Mouse (Mus musculus): ENCODE data around the gene Igsf11.

DNA sequence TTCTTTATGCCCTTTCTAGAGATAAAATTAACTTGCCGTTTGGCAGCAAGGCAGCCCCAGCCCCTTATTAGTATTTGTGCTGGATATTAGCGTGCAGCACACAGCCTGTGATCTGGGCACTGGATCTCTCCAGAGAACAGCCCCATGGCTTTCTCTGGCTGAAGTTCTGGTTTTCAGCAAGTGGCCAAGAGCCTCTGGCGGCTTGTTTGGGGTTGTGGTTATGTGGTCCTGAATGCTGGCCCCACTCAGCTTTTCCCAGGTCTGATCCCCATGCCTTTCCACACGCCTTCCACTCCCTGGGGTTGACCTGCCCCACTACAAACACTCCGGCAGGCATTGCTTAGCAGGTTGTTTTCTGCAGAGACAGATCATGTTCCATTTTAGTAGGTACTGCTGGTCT, 24.4 kb downstream of the Igsf11 start:
- TF ChIP-seq CTCF (conservative IDR thresholded peaks at IDR 0.05 in 1 of 2, IDR thresholded peaks at IDR 0.05 in 1 of 2; ENCODE audit: low read depth in 2 of 2, low read length in 2 of 2) (no peak), ZNF384 (IDR thresholded peaks at IDR 0.05; ENCODE audit: low read depth, low read length) (no peak), KAT2A (IDR thresholded peaks at IDR 0.05; ENCODE audit: insufficient replicate concordance, low read length) (no peak), JUND (conservative IDR thresholded peaks at IDR 0.05; ENCODE audit: low read depth, low read length) (no peak), TBP (conservative IDR thresholded peaks at IDR 0.05; ENCODE audit: low read depth, low read length) (no peak), JUN (IDR thresholded peaks at IDR 0.05; ENCODE audit: insufficient read depth, low read depth, low read length) (no peak), SIN3A (IDR thresholded peaks at IDR 0.05; ENCODE audit: low read length) (no peak), HCFC1 (IDR thresholded peaks at IDR 0.05; ENCODE audit: low read depth, low read length) (no peak), PAX5 (IDR thresholded peaks at IDR 0.05; ENCODE audit: low read length) (no peak), MAFK (IDR thresholded peaks at IDR 0.05; ENCODE audit: insufficient replicate concordance, low read length) (no peak)

Measured in CH12.LX (cell line).